Mouse (Mus musculus): ENCODE results near the gene D930020B18Rik. TPM values are rescaled to one million over a fixed set of nuclear protein-coding genes. Genes with fewer than 3 reads are reported as not detected.
A peak's percentile ranks its signal among the peaks of the same experiment; 100 is the strongest.

D930020B18Rik gene
- polyA plus RNA-seq, 2 experiments from 2014 or later: 0.59 to 0.81 TPM

DNA sequence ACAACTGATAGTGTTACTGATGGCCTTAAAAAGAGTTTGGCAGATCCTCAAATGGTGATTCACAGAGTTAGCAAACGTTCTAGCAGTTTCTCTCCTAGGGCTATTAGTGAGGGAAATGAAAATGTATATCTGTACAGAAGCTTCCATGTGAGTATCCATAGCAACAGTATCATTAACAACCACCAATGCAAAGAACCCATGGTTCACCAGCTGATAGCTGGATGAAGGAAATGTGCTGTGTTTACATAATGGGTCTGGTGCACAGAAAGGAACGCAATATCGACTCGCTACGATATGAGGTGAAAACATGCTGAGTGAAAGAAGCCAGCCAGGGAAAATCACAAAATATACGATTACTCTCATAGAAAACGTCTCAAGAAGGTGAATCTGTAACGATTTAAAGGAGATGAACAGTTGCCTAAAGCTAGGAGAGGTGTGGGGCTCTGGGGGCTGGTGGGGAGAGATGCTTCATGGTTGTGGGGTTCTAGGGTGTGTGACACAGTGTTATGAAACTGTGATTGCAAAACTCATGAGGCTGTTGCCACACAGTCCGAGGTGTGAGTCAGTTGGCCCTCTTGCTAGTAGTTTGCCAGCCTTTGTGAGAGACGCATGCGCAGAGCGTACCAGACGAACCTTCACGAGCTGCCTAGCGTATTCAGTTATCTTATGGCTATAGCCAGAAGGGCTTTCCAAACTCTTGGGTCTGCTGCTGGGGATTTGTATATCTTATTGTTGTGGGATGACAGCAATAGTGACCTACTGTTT is 64.2 kb downstream of the D930020B18Rik start:
- ATAC-seq: no peak

DNA sequence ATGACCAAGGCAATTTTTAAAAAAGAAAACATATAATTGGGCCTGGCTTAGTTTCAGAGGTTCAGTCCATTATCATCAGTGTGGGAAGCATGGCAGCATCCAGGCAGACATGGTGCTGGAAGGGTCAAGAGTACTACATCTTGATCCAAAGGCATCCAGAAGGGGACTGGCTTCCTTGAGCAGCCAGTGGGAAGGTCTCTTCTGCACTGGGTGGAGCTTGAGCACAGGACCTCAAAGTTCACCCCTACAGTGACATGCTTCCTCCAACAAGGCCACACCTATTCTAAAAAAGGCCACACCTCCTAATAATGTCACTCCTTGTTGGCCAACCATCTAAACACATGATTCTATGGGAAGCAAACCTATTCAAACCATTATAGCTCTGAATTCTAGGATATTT is 75.5 kb downstream of the D930020B18Rik start:
- ATAC-seq: no peak

DNA sequence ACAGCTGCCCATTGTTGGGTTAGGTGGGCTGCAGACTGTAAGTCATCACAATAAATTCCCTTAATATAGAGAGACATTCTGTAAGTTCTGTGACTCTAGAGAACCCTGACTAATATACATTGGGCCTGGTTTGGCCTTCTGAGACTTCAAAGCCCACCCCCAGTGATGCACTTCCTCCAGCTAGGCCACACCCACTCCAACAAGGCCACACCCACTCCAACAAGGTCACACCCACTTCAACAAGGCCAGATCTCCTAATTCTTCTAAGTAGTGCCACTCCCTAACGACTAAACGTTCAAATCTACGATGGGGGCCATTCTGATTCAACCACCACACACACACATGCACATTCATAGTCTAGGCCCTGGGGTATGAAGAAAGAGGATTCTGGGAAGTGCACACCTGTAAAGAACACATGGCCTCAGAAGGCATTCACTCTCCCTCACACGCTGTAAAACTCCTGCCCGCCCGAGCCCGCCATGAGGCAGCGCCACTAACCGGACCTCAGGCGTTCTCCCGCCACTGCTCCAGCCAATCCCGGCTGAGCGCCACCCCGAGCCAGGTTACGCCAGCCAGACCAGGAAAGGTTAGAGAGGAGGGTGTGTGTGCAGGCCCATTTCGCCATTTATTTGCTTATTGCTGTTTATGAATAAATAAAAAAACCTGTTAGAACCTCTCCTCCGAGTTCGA is 77.7 kb downstream of the D930020B18Rik start:
- ATAC-seq: no peak

DNA sequence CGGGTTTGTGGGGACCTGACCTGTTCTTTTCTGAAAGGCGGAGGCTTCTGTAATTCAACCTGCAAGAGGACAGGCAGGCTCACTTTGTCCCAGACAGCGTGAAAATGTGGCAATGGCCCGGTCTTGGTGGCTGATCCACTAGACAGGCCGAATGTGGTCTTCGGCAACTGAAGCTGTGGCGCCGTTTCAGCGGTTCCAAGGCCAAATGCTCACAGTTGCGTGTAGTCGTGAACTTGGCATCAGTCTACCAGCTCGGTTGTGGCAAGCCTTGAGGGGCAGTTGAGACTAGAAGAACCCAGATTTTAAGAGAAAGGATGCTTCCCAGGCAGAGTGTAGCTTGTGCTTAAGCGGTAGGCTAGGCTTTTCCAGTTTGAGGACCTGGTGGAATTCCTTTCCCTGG is 79.3 kb downstream of the D930020B18Rik start:
- ATAC-seq: no peak

DNA sequence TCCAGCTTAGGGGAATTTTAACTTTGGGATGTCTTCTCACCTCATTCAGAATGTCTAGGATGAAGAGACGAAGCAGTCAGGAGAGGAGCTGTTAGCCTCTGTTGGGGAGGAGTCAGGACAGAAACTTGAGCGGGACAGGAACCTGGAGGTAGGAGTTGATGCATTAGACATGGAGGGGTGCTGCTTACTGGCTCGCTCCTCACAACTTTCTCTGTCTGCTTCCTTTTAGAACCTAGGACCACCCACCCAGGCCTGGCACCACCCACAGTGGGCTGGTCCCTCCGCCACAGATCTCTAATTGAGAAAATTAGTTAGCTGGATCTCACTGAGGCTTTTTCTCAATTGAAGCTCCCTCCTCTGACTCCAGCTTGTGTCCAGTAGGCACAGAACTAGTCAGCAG is 85.1 kb downstream of the D930020B18Rik start:
- no peak for ATAC-seq

DNA sequence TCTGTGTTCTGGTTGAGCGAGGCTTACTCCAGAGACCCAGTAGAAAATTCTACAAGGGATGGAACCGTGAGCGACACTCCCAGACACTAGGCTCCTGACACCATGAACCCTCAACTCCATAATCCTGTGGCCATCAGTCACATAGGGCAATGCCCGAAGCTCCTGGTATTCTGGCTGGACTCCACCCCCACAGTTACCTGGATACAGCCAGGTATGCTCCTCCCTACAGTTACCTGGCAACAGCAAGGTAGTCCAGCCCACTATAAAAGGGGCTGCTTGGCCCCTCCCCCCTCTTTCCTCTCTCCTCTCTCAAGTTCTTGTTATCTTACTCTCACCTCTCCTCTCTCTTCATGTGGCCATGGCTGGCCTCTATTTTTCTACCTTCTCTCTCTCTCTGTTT is 85.8 kb downstream of the D930020B18Rik start:
- no peak for ATAC-seq

DNA sequence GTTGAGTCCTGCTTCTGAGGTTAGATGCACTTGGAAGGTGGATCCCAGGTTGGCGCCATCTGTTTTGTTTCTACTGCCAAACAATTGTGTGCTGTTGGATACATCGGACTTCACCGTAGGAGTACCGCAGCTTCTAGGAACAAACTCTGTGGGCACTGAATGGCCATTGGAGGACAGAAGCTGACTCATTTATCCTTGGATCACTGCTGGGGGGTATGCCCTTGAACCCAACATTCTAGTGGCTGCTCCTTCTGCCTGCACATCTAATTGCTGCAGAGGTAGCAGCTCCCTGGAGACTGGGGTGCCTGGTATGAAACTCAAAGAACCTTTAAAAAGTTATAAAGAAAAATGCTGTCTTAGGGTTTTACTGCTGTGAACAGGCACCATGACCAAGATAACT is 86.8 kb downstream of the D930020B18Rik start:
- no peak for ATAC-seq

DNA sequence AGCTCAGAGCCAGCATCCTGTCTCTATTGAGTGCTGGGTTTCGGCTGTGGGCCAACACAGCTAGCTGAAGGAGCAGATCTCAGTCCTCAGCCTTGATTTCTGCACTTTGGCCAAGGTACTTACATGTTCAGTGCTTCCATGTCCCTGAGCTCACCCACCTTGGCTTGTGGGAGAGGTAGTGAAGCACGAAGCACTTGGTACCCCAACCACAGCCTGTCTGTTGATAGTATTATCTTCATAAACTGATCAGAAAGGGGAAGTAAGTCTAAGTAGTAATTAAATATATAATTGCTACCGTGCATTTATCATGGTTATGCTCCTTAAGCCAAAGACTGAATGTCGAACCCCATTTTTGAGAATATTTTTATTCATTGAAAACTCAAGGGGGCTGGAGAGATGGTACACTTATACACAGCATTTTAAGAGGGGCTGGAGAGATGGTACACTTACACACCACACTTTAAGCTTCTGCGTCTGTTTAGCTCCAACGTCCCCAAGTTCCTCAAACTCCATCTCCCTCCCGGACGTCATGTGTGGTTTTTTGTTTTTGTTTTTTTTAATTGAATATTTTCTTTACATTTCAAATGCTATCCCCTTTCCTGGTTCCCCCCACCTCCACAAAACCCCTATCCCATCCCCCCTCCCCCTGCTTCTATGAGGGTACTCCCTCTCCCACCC is 89.8 kb downstream of the D930020B18Rik start:
- no peak for ATAC-seq

DNA sequence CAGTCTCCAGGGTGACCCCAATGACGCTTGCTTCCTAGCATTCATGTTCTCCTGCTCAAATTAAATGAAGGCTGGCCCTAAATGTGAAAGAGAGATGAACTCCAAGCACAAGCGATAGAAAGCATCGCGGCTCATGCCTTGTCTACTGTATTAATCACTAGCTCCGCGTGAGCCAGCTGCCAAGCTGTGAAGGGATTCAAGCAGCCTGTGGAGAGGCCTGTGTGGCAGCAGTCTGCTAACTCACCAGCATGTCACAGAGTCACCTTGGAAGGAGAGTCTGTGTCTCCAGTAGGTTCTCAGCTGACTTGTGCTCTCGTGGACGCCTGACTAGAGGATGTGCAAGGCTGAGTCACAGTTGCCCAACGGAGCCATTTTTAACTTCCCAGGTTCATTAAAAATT is 91.2 kb downstream of the D930020B18Rik start:
- ATAC-seq: no peak

DNA sequence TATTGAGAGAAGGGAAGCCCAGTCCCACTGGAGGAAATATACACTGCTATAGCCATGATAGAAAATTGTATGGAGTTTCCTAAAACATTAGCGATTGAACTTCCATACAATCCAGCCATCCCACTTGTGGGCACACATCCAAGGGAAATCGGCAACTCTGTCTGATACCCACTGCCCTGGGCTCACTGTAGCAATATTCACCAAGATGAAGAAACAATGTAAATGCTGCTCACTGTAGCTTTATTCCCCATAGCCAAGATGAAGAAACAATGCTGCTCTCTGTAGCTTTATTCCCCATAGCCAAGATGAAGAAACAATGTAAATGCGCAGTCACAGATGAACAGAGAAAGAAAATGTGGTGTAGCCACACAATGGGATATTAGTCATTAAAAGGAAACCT is 95.9 kb downstream of the D930020B18Rik start:
- no peak for ATAC-seq

DNA sequence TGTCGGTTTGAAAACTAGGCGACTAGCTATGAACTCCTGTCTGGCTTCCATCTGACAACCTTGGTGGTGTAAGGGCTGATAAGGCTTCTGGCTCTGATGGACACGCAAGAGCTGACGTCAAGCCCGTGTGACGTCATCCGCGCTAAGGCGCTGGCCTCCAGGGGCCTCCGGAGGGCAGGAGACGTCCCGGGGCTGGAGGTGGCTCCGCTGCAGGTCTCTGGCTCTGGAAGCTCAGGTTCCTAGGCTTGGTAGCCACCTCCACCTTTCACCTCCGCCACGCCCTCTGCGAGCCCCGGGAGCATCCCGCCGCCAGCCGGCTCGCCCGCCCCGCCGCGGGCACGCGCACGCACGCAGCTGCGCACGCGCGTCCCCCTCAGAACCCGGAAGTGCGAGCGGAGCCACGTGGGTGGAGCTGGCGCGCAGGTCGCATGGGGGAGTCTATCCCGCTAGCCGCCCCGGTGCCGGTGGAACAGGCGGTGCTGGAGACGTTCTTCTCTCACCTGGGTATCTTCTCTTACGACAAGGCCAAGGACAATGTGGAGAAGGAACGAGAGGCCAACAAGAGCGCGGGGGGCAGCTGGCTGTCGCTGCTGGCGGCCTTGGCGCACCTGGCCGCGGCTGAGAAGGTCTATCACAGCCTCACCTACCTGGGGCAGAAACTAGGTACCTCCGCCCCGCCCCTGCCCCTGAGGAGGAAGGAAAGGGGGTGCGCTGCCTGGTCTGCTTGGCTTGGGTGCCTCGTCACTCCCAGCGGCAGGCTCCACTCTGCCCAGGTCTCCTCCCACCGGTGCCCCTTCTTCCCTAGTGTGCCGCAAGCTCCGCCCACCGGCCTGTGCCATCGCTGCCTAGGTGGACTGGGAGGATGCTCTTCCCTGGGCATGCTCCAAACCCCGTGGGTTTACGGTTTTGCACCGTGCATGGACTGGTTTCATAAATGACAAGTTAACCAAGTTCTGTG is 98.4 kb downstream of the D930020B18Rik start, which contains the start of gene BC048403:
Gene BC048403, plus strand, starts transcription at position 390 of the 958 bp plus-strand sequence.
- ATAC-seq: peak; percentile 84

DNA sequence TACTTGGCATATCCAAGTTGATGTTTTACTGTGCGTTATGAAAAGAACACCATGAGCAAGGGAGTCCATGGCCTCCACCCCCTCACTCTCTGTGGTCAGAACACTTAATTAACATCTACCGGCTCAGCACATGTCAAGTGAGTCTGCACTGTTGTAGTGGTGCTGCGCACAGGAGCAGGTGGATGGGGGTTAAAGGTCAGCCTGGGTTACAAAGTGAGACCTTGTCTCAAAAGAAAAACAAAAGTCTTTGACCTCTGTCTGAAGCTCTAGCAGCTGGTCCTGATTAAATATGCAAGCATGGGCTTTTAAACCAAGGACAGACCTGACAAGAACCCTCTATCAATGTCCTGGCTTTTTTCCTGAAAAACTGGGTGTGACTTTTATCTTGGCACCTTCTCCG is 100.9 kb downstream of the D930020B18Rik start:
- no peak for ATAC-seq

Other genes starting within 250 kb of the D930020B18Rik start
- 1 to 10 TPM; 5.4 to 5.5 TPM for gene Rassf3, start 165.2 kb upstream of the D930020B18Rik start, polyA plus RNA-seq (2017; shearing (Covaris generic))
- 100 to 1,000 TPM in 1 of 2 experiments, 10 to 100 TPM in 1; 86.5 to 118 TPM for gene Tbk1, start 54.8 kb upstream of the D930020B18Rik start, polyA plus RNA-seq (2017; shearing (Covaris generic))
- 10 to 100 TPM; 14.3 to 20.0 TPM for gene Xpot, start 15.3 kb upstream of the D930020B18Rik start, polyA plus RNA-seq (2017; shearing (Covaris generic))
- 1 to 10 TPM; 4.1 to 5.5 TPM for gene BC048403, start 98.3 kb downstream of the D930020B18Rik start, polyA plus RNA-seq (2017; shearing (Covaris generic))

Data from CD4-positive, CD25-positive, alpha-beta regulatory T cell, adult 4 months (primary cell).